Mouse (Mus musculus) T-helper 2 cell (primary cell): ENCODE results near the gene Slamf7.

Experiments used
- in situ Hi-C: fragments of 300-600 bp; cut with MboI, MseI; formaldehyde crosslinking; loops from one replicate; pipeline ENCODE4 v1.15.1; 2025; ENCODE audit warnings: high pct_unique_total_duplicates

Slamf7 gene

DNA sequence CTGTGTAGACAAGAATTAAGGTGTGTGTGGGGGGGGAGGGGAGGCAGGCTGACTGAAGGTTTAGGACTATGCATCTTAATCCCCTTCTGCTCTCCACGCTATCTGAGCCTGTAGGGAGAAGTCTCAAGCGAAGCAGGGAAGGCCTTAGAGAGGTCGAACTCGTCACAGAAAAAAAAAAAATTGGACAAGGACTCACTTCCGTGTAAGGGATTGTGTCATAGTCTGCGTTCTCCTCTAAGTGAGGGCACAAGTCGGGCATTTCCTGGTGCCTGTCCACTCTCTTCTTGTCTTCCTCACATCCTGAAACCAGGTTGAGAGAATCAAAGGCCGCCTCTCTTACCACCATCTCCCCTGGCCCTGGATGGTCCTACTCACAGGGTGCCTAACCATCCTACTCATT is 15.7 kb downstream of the Slamf7 start:
- in situ Hi-C loops: no loop called here

DNA sequence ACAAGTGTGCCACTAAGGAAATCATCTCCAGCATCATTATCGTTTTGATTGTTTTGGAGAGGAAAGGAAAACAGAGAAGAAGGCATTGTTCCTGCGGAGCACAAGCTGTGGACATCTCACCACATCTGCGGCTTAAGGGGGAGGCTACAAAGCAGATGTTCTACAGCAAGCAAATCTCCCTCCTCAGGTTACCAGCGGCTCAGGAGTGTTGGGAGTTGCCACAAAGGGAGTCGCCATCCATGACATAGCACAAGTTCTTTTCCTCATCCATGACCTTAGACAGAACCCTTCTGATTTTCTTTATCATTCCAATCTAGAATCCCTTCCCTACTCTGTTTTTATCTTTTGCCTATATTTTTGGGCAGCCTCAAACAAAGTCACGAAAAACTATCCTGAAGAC is 17.1 kb downstream of the Slamf7 start:
- in situ Hi-C loops: no loop called here

DNA sequence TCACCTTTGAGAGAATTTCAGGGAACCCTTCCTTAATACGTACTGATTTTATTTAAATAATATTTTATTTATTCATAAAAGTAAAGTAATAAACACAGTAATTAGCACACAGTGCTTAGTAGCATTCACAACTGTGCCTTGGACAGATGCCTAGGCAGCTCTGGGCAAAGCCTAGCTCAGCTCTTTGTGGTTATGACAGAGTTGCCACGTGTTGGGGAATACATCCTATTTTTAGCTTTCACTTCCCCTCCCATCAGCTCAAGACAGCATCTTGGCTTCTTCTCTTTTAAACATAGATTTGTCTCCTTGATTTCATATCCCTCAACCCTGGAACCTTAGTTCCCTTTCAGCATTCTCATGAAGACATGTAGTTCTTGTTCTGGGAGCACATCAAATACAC is 21.4 kb downstream of the Slamf7 start:
- in situ Hi-C loops: no loop called here

DNA sequence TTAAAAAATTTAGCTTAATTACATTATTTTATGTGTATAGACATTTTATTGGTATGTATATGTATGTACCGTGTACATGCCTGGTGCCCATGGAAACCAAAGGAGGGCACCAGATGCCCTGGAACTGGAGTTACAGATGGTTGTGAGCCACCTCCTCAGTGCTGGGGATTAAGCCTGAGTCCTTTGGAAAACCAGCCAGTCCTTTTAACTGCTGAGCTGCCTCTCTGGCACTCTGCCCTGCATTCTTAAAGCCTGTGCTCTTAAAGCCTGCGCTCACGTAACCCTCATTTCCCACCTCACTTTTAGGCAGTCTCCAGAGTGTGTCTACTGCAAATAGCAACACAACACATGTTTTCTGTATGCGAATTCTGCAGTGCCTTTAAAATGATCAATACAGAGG is 21.9 kb downstream of the Slamf7 start:
- in situ Hi-C loops: no loop called here

DNA sequence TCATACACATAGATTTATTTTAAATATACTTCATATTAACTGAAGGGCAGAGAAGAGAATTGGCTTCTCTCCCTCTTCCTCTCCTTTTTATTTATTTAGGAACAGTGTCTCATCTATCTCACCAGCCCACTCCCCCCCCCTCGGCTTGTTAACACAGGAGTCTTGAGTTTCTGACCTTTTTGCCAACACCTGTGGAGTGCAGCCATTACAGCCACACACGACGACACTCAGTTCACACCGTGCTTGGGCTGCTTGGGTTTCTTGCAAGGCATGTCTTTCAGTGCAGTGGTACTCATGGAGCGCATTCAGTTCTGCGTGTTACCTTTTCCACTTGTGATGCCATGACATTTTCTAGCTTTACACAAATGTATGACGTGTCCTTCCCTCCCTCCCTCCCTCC is 22.8 kb downstream of the Slamf7 start:
- in situ Hi-C loops: no loop called here

DNA sequence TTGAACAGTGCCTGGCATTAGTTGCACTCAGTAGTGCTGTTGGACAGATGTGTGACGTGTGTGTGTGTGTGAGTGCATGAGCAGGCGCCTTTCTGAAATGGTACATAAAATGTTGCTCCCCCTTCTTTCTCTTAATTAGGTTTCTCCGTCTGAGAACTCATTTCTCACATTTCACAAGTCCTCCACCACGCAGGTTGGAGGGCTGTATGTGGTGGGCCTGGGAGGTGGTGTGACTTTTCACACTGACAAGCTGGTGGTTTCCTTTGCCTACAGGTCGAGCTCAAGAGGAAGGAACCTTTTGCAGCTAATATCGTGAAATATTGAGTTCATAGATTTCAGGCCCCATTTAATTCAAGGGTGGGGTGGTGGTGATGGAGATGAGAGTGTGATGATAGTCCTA is 23.7 kb downstream of the Slamf7 start:
- in situ Hi-C loops: no loop called here

DNA sequence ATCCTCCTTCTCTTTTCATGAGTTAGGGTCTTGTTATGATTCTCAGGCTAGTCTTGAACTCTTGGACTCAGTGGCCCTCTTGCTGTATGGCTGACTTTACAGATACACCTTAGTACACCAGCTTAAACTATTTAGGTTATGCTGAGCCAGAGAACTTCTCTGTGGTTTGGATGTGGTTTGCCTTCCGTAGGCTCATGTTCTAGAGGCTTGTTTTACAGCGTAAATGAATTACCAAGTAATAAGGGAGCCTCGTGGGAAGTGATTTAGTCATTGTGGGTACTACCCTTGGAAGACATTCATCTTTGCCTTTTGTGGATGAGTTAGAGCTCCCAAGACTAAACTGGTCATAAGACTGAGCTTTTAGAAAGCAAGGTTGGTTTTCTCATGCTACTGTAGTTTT is 25.0 kb downstream of the Slamf7 start:
- in situ Hi-C loops: no loop called here

DNA sequence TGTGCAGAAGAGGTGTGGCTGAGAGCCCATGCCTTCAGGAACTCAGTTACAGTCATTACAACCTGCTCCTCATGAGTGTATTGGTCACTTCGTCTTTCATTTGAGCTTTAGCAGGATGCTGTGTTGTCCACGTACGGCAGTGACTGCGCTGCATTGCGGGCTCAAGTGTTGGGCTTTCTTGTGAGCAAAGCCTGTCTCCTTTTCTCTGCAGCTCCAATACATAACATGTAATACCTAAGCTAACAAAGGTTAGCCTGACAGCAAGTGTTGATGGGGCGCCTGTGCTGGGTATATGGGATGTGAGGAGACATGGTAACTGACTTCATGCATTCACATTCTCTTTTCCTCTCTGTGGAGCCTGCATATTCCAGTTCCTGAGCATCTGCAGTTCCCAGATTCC is 32.7 kb downstream of the Slamf7 start:
- in situ Hi-C loops: no loop called here

DNA sequence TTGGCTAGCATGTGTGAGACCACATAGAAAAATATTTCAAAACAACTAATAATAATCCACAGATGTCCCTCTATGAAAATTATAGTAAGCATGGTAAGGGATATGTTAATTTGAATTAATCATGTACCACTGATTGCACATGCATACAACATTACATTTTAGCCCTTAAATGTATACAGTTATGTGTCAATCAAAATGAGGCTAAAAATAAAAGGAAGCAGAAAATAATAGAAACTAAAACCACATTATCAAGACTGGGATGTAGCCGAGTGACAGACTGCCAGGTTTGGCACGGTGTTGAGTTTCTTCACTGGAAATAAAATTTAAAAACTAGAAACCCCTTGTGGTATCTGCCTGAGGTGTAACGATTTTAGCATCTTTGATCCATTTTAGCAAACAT is 33.2 kb downstream of the Slamf7 start:
- in situ Hi-C loops: no loop called here

DNA sequence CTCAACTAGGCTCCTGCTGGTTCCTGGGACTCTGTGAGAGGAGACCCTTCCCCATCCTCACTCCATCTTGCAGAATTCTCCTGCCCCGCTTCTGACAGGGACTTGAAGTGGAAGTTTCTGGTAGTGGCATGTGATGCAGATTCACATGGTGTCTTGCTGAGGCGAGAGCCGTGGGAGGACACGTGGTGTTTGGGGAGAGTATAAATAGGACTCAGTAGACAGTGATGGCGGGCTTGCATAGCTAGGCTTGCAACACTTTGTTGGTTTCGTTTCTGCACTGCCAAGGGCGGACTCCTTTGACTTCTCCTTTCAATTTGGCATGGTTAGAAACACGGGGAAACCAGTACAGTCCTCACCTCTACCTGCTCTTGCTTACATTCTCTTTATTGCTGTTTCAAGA is 33.8 kb downstream of the Slamf7 start:
- in situ Hi-C loops: no loop called here

DNA sequence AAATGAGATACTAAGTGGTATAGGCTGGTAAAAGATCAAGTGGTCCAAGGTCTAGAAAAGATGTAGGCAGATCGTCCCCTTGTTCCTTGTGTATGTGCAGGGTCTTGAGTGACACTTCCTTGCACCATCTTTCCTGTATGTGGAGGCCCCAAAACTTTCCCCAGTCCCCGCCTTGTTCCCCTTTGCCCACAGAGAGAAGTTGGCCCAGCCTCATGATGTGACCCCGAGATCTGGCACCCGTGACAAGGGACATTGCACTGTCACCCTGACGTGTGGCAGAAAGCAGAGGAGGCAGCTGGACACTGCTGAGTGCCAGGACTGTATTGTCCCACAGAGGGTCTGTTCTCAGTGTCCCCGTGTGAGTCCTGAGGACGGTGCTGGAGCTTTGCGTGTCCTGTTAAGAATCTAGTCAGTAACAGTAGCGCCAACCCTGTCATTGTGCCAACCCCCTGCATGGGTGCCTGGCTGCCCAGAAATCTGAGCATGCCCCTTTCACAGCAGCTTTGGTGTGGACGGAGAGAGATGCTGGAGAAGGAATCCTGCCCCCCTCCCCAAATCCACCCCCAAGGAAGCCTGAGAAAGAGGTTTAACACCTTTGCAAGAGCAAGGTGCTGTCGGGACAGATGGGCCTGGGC is 35.8 kb downstream of the Slamf7 start:
- in situ Hi-C loops: no loop called here

DNA sequence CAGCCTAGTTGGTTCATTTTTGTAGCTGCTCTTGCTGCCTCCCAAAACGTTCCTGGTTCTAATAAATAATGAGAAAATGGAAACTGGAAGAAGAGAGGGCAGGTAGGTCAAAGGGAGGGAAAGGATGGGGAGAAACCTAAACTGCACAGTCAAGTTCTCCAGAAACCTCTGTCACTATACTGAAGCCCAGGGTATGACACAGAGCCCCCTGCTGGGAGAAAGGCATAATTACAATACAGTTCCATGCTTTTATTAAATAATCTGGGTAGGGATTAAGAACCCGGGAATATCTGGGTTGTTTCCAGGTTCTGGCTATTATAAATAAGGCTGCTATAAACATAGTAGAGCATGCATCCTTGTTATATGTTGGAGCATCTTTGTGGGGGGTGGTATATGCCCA is 38.9 kb downstream of the Slamf7 start:
- in situ Hi-C loops: loop anchor here (5.0 kb wide), 1 partner anchor 88 kb away; no protein-coding TSS in a partner anchor

DNA sequence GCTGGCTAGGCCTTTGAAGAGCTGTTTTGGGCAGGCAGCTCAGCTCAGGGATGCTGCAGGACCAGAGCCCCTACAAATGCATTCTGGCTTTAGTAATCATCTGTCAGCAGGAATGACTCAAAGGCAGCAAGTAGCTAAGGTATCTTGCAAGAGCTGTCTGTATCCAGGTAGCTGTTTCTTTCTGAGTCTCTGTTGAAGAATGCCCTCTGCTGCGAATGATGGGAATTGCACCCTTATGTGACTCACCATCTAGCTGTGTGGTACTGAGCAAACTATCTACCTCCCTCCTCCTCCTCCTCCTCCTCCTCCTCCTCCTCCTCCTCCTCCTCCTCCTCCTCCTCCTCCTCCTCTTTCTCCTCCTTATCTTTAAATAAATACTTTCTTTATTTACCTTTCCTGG is 42.1 kb downstream of the Slamf7 start:
- in situ Hi-C loops: loop anchor here (5.0 kb wide), 1 partner anchor 92 kb away; no protein-coding TSS in a partner anchor

DNA sequence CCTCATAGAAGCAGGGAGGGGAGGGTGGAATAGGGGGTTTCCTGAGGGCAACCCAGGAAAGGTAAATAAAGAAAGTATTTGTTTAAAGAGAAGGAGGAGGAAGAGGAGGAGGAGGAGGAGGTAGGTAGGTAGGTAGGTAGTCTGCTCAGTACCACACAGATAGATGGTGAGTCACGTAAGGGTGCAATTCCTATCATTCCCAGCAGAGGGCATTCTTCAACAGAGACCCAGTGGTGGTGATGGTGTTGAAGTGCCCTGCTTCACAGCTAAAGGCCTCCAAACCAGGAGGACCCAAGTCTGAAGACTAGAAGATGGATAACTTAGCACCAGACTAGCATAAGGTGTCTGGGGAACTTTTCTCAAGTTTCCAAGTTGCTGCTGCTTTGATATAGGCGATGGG is 42.8 kb downstream of the Slamf7 start:
- in situ Hi-C loops: loop anchor here (5.0 kb wide), 1 partner anchor 92 kb away; no protein-coding TSS in a partner anchor

DNA sequence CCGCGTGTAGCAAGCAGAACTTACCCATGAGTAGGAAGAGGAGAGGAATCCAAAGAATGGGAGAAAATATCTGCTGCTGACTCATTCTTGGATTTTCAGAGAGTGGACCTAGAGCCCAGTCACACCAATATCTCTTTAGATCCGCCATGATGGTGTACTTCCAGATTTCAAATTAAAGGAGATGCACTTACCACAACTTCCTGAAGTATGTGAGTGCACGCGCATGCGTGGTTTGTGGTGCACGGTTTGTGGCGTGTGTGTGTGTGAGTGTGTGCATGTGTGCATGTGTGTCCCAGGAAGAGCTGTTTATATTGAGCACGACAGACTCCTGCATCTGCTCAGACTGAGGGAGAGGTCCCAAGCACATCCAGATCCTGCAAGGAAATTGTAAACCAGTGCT is 45.7 kb downstream of the Slamf7 start, which contains the start of gene Ly9:
TSS of gene Ly9 (minus strand) at position 235 of the 400 bp plus-strand sequence.
- in situ Hi-C loops: no loop called here

DNA sequence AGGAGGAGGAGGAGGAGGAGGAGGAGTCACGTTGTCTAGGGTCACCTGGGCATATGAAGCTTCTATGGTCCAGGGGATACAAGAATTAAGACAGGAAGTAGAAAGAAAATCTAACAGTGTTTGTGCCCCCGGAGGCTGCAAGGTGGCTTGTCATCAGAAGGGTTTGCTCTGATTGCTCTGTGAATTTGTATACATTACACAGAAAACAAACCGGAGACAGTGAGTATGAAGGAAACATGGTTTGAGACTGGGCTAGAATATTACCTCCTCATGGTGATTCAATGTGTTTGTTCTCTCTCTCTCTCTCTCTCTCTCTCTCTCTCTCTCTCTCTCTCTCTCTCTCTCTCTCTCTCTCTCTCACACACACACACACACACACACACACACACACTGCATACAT is 46.2 kb downstream of the Slamf7 start:
- in situ Hi-C loops: no loop called here

DNA sequence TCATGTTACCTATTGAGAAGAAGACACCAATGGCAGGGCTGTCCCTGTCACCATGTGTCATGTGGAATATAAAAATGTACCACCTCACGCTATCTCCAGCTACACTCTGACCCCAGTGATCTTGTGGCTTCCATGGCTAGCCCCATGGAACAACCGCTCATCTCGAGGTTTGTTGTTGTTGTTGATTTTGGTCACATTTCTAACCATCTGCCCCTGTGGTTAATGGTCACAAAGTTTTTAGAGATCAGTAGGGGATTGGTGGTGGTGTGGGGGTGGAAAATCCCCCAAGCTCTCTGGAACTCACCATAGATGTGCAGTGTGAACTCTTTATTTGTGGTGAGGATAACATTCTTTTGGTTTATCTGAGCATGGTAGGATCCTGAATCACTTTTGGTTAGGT is 48.1 kb downstream of the Slamf7 start:
- in situ Hi-C loops: no loop called here

DNA sequence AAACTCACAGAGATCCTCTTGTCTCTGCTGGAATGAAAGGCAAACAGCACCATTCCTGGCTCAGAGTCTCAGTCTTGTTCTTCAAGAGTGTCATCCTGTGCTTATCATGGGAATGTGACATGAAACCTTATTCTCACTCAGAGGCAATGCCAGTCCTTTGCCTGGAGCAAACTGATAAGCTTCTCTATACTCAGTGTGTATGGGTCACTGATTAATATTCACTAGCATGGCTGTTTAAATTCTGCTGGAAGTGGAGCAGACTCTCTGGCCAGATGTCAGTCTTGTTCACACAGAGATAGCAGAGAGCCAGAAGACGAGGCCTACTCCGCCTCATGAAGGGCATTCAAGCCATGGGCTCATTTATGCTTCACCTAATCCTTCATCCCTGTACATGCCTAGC is 68.3 kb downstream of the Slamf7 start:
- in situ Hi-C loops: loop anchor here (10.0 kb wide), 1 partner anchor 690 kb away; no protein-coding TSS in a partner anchor
